In the genomic region with DNA sequence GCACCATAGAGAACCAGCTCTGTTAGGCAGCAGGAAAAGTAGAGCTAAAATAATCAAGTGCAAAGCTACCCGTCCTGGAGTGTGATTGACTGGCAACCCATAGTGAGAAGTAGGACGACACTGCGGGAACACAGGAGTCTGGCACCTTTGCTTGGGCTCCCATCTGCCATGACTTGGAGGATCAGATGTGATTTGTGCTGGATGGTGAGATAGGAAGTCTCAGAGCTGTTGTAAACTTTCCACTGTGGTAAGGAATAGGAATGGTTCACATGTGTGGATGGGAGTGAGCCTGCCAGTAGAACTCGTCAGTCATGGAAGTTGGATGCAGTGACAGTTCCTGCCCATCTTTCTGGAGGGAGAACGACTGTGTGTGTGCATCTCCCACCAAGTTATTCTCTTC, we compare ENCODE assay signal across 25 mouse cellular contexts.
DNase-seq lines count a peak whose midpoint lies in the region; ATAC-seq lines count a peak whose summit lies in the region.
"Had no signal": no experiment of that assay in that cellular context is flagged by ENCODE, and none has a peak within 500 bp of the region (broad histone marks: within the 10 kb centered on the region; RNA-seq: fewer than 3 reads in every experiment).

No protein-coding gene starts in this region.

- peak; percentile 85; the same call in 1 of the 2 replicates for ATAC-seq in forebrain, embryonic 13.5 days
- no peak for ATAC-seq in forebrain, embryonic 11.5 days (replicated peaks; ENCODE audit: low FRiP score)
- ATAC-seq: activated CD4-positive, CD25-positive, alpha-beta regulatory T cell, adult 4 months; liver, postnatal 0 days had no signal

- no peaks in the 10 kb centered on the region for H3K27me3 ChIP-seq in forebrain, embryonic 13.5 days
- no peaks in the 10 kb centered on the region for H3K27me3 ChIP-seq in forebrain, embryonic 11.5 days (ENCODE audit: control insufficient read depth, insufficient read depth, low read length)
- no peaks in the 10 kb centered on the region for H3K27me3 ChIP-seq in limb, embryonic 10.5 days (ENCODE audit: low read depth, poor library complexity, severe bottlenecking)
- no peaks in the 10 kb centered on the region for H3K27me3 ChIP-seq in heart, embryonic 10.5 days (ENCODE audit: insufficient read depth, poor library complexity, severe bottlenecking)
- H3K27me3 ChIP-seq: heart, embryonic 15.5 days; neural tube, embryonic 13.5 days; stomach, embryonic 15.5 days had no signal

- H3K4me1 ChIP-seq in forebrain, embryonic 13.5 days, result no peaks in the 10 kb centered on the region
- H3K4me1 ChIP-seq in forebrain, embryonic 11.5 days (replicated peaks; ENCODE audit: control insufficient read depth, insufficient read depth, low read length), result no peaks in the 10 kb centered on the region
- no peaks in the 10 kb centered on the region for H3K4me1 ChIP-seq in limb, embryonic 10.5 days
- no peaks in the 10 kb centered on the region for H3K4me1 ChIP-seq in heart, embryonic 10.5 days
- H3K4me1 ChIP-seq: heart, embryonic 15.5 days; hindbrain, embryonic 10.5 days; neural tube, embryonic 13.5 days; stomach, embryonic 15.5 days had no signal

- H3K9me3 ChIP-seq in forebrain, embryonic 13.5 days (replicated peaks), result no peaks in the 10 kb centered on the region
- no peaks in the 10 kb centered on the region for H3K9me3 ChIP-seq in forebrain, embryonic 11.5 days (ENCODE audit: control insufficient read depth, low read length)
- no peaks in the 10 kb centered on the region for H3K9me3 ChIP-seq in limb, embryonic 10.5 days (replicated peaks)
- no peaks in the 10 kb centered on the region for H3K9me3 ChIP-seq in heart, embryonic 10.5 days
- H3K9me3 ChIP-seq: heart, embryonic 15.5 days; hindbrain, embryonic 10.5 days; neural tube, embryonic 13.5 days; stomach, embryonic 15.5 days had no signal

- no peaks in the 10 kb centered on the region for H3K36me3 ChIP-seq in forebrain, embryonic 13.5 days (ENCODE audit: poor library complexity, severe bottlenecking)
- no peaks in the 10 kb centered on the region for H3K36me3 ChIP-seq in forebrain, embryonic 11.5 days (ENCODE audit: control insufficient read depth, insufficient read depth, low read length)
- H3K36me3 ChIP-seq in limb, embryonic 10.5 days, result no peaks in the 10 kb centered on the region
- H3K36me3 ChIP-seq in heart, embryonic 10.5 days, result no peaks in the 10 kb centered on the region
- H3K36me3 ChIP-seq: G1E; heart, embryonic 15.5 days; hindbrain, embryonic 10.5 days; neural tube, embryonic 13.5 days; stomach, embryonic 15.5 days had no signal

- H3K9ac ChIP-seq in forebrain, embryonic 13.5 days, result no peak overlapping the region
- no peak overlapping the region for H3K9ac ChIP-seq in forebrain, embryonic 11.5 days (ENCODE audit: low read length)
- H3K9ac ChIP-seq: heart, embryonic 15.5 days; liver, postnatal 0 days; neural tube, embryonic 13.5 days; stomach, embryonic 15.5 days had no signal

- intact Hi-C loops in gastrocnemius, postnatal 36 days (cut with DNase I), result no loop called here

- 82% methylated on average over 5 of the region's 5 CpGs for WGBS in forebrain, embryonic 13.5 days
- WGBS in forebrain, embryonic 11.5 days, result 82% methylated on average over 5 of the region's 5 CpGs
- WGBS in limb, embryonic 10.5 days, result 79% methylated on average over 5 of the region's 5 CpGs
- WGBS in heart, embryonic 10.5 days, result 71% methylated on average over 5 of the region's 5 CpGs

- H3K4me2 ChIP-seq in forebrain, embryonic 13.5 days, result no peak overlapping the region
- no peak overlapping the region for H3K4me2 ChIP-seq in forebrain, embryonic 11.5 days (ENCODE audit: low read depth, low read length, severe bottlenecking)
- H3K4me2 ChIP-seq: heart, embryonic 15.5 days; neural tube, embryonic 13.5 days; stomach, embryonic 15.5 days had no signal

- no peak for DNase-seq in forebrain, embryonic 11.5 days (ENCODE audit: low spot score)
- DNase-seq in right cerebral cortex, adult 18-20 months, result peak; percentile 6
- no peak for DNase-seq in right cerebral cortex, postnatal 4 days
- peak; percentile 39 for DNase-seq in cerebellum, postnatal 25 days
- DNase-seq in limb, embryonic 10.5 days (ENCODE audit: low spot score), result no peak
- no peak for DNase-seq in heart, embryonic 10.5 days (ENCODE audit: low spot score)
- no peak for DNase-seq in gastrocnemius, postnatal 36 days
- DNase-seq: adrenal gland, postnatal 14 days; gastrocnemius, postnatal 10 days; heart, adult 18-20 months; kidney, adult 18-20 months; liver; liver, postnatal 0 days; lung, postnatal 10 days; midbrain, embryonic 14.5 days; right cerebral cortex, postnatal 14 days; thymus, adult 18-20 months had no signal

- no peak overlapping the region for H3K4me3 ChIP-seq in forebrain, embryonic 13.5 days
- no peak overlapping the region for H3K4me3 ChIP-seq in forebrain, embryonic 11.5 days (ENCODE audit: low read depth, low read length)
- no peak overlapping the region for H3K4me3 ChIP-seq in limb, embryonic 10.5 days
- no peak overlapping the region for H3K4me3 ChIP-seq in heart, embryonic 10.5 days
- H3K4me3 ChIP-seq: heart, embryonic 15.5 days; hindbrain, embryonic 10.5 days; neural tube, embryonic 13.5 days; stomach, embryonic 15.5 days had no signal

- no peak overlapping the region for H3K27ac ChIP-seq in forebrain, embryonic 13.5 days
- H3K27ac ChIP-seq in forebrain, embryonic 11.5 days (ENCODE audit: low read depth, low read length), result no peak overlapping the region
- no peak overlapping the region for H3K27ac ChIP-seq in limb, embryonic 10.5 days
- no peak overlapping the region for H3K27ac ChIP-seq in heart, embryonic 10.5 days
- H3K27ac ChIP-seq: heart, embryonic 15.5 days; hindbrain, embryonic 10.5 days; kidney, postnatal 0 days; neural tube, embryonic 13.5 days; stomach, embryonic 15.5 days had no signal

Comparison
In these comparisons a context has a peak if more than half of its experiments do, and no peak if none do; other contexts are left out.
1. DNase-seq: peak in right cerebral cortex, adult 18-20 months (single experiment) and cerebellum, postnatal 25 days (2 of 2); none in forebrain, embryonic 11.5 days (single experiment), right cerebral cortex, postnatal 4 days (single experiment), limb, embryonic 10.5 days (single experiment), heart, embryonic 10.5 days (single experiment) and gastrocnemius, postnatal 36 days (0 of 2).